Mouse (Mus musculus): ENCODE results near the gene Dhrs11.

- TF ChIP-seq CTCF (IDR thresholded peaks at IDR 0.05; ENCODE audit: low read depth, low read length) (no peak), POLR2A (IDR thresholded peaks at IDR 0.05; ENCODE audit: borderline replicate concordance, low read depth, low read length) (no peak)
Observed at GRCm38 (mm10) chr11:84865268-84865667, 36.5 kb upstream of the Dhrs11 start.

Data from bone marrow macrophage, adult 2 months (primary cell).